Mouse (Mus musculus) myocyte (in vitro differentiated cells): ENCODE data around the gene Kif17. TPM values are rescaled to one million over a fixed set of nuclear protein-coding genes. Genes with fewer than 3 reads are reported as not detected.

Experiments used
- H3K27me3 ChIP-seq: one replicate; pipeline ENCODE4 v1.6.1; 2011; ENCODE audit not compliant: control insufficient read depth, insufficient read depth, insufficient read length
- H3K36me3 ChIP-seq: one replicate; pipeline ENCODE4 v1.6.1; 2011; ENCODE audit not compliant: control insufficient read depth, insufficient read depth
- H3K4me2 ChIP-seq: one replicate; pipeline ENCODE4 v1.6.1; 2011; ENCODE audit warnings: low read depth, control low read depth
- H3K4me3 ChIP-seq: one replicate; pipeline ENCODE4 v1.5.1; 2011; ENCODE audit warnings: mild to moderate bottlenecking, control low read depth, moderate library complexity
- H3K79me2 ChIP-seq: one replicate; pipeline ENCODE4 v1.6.1; 2011; ENCODE audit not compliant: control insufficient read depth, insufficient read depth
- H3ac ChIP-seq: one replicate; pipeline ENCODE4 v1.6.1; 2011; ENCODE audit not compliant: control insufficient read depth, insufficient read length
- CEBPB ChIP-seq: IDR thresholded peaks from 2 replicates; pipeline ENCODE4 v1.6.1; 2011; ENCODE audit warnings: mild to moderate bottlenecking, moderate library complexity; ENCODE audit not compliant: poor library complexity, insufficient read depth, severe bottlenecking
- E2F4 ChIP-seq: IDR thresholded peaks from one replicate; pipeline ENCODE4 v1.6.1; 2011; ENCODE audit warnings: mild to moderate bottlenecking, control low read depth, moderate library complexity; ENCODE audit not compliant: insufficient read depth
- MAX ChIP-seq: IDR thresholded peaks from one replicate; pipeline ENCODE4 v1.6.1; 2011; ENCODE audit warnings: low read depth, mild to moderate bottlenecking, control low read depth
- MYOD1 ChIP-seq, 3 experiments: IDR thresholded peaks; one replicate each; pipeline ENCODE4 v1.6.1; 2011; ENCODE audit warnings: control low read depth in 2 of 3, low read depth in 2 of 3, mild to moderate bottlenecking in 2 of 3, moderate library complexity in 1 of 3; ENCODE audit not compliant: insufficient read length in 2 of 3, control insufficient read depth in 1 of 3
- MYOG ChIP-seq, 3 experiments: IDR thresholded peaks; one replicate each; pipeline ENCODE4 v1.6.1; 2011; ENCODE audit warnings: control low read depth in 2 of 3, low read depth in 2 of 3, mild to moderate bottlenecking in 2 of 3; ENCODE audit not compliant: insufficient read length in 2 of 3, control insufficient read depth in 1 of 3, insufficient read depth in 1 of 3
- POLR2A ChIP-seq: IDR thresholded peaks from one replicate; pipeline ENCODE4 v1.6.1; 2011; ENCODE audit warnings: low read depth, mild to moderate bottlenecking, control low read depth, moderate library complexity; ENCODE audit not compliant: insufficient read length
- POLR2AphosphoS2 ChIP-seq: IDR thresholded peaks from one replicate; pipeline ENCODE4 v1.6.1; 2011; ENCODE audit warnings: low read depth, control low read depth; ENCODE audit not compliant: insufficient read length
- REST ChIP-seq: IDR thresholded peaks from one replicate; pipeline ENCODE4 v1.6.1; 2011; ENCODE audit warnings: mild to moderate bottlenecking, control low read depth, moderate library complexity; ENCODE audit not compliant: insufficient read depth, insufficient read length
- SRF ChIP-seq: IDR thresholded peaks from one replicate; pipeline ENCODE4 v1.6.1; 2011; ENCODE audit warnings: low read depth; ENCODE audit not compliant: control insufficient read depth, insufficient read length
- TCF12 ChIP-seq: IDR thresholded peaks from one replicate; pipeline ENCODE4 v1.6.1; 2011; ENCODE audit warnings: mild to moderate bottlenecking, control low read depth; ENCODE audit not compliant: poor library complexity, insufficient read depth, severe bottlenecking
- TCF3 ChIP-seq: IDR thresholded peaks from one replicate; pipeline ENCODE4 v1.6.1; 2011; ENCODE audit warnings: low read depth, control low read depth; ENCODE audit not compliant: insufficient read length
- USF1 ChIP-seq: IDR thresholded peaks from one replicate; pipeline ENCODE4 v1.6.1; 2011; ENCODE audit warnings: low read depth, mild to moderate bottlenecking, control low read depth, moderate library complexity
- polyA plus RNA-seq: library from polyadenylated mRNA; unstranded; fragments of >200 nt; fragmentation: generic; extraction: Trizol; gene quantifications from one replicate; pipeline ENCODE4 v1.2.1, GENCODE M21; 2012; ENCODE audit warnings: missing spikeins

Kif17 gene
- polyA plus RNA-seq, 1 experiment: 0.20 TPM

GRCm38 (mm10) chr4:138330264-138330671 is 80.0 kb downstream of the Kif17 start:
- Histone ChIP-seq H3ac (no peak overlapping the region), H3K79me2 (no peaks in the 10 kb centered on the region), H3K27me3 (no peaks in the 10 kb centered on the region), H3K36me3 (no peaks in the 10 kb centered on the region), H3K4me3 (no peak overlapping the region), H3K4me2 (no peak overlapping the region)
- TF ChIP-seq MAX (no peak), POLR2A (no peak), E2F4 (no peak), REST (no peak), SRF (no peak), USF1 (no peak), MYOD1 (IDR thresholded peaks at IDR 0.05; ENCODE audit: control insufficient read depth in 1 of 3, insufficient read length in 2 of 3, low read depth in 2 of 3) (no peak), POLR2AphosphoS2 (no peak), CEBPB (no peak)

DNA sequence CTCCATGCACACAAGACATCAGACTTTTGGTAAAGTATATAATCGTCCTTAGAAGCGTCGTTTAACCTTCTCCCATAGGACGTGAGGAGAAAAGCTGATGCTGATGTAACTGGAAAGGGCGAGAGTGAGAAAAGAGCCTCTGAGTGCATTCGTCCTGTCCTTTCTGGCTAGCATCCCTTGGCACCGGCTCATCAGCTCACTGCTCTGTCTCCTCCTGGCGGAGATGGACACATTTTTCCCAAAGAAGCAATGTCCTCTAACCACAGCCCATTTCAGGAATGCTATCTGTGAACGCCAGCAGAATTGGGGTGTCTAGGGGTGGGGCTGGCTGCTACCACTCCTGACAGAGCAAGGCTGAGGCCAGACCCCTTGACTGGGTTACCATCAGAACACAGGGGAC is 81.4 kb downstream of the Kif17 start:
- no peak overlapping the region for H3K4me3 ChIP-seq

DNA sequence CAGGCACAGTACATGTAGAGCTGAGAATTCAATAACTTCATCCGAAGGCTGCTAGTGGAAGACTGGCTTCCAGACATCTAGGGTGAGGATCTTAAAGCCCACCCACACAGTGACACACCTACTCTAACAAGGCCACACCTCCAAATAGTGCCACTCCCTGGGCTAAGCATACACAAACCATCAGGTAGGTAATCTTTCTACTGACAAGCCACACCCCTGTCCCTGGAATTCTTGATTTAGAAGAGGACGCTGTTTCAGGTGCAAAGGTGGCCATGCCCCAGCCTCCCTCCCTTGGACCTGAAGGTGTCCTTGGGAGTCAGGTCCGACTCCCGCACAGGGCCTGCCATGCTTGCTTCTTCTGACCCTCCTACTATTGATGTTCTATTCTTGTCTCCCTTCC is 82.9 kb downstream of the Kif17 start:
- no peaks in the 10 kb centered on the region for H3K79me2 ChIP-seq
- H3K4me3 ChIP-seq: no peak overlapping the region
- no peaks in the 10 kb centered on the region for H3K36me3 ChIP-seq
- no peaks in the 10 kb centered on the region for H3K27me3 ChIP-seq
- H3ac ChIP-seq: no peak overlapping the region
- TF ChIP-seq TCF3: no peak
- TF ChIP-seq E2F4: no peak
- no peak for TF ChIP-seq POLR2A
- no peak for TF ChIP-seq TCF12
- no peak for TF ChIP-seq POLR2AphosphoS2
- TF ChIP-seq MYOD1 (IDR thresholded peaks at IDR 0.05; ENCODE audit: control insufficient read depth in 1 of 3, insufficient read length in 2 of 3, low read depth in 2 of 3): no peak
- no peak for TF ChIP-seq CEBPB
- no peak for TF ChIP-seq REST
- TF ChIP-seq MAX: no peak
- TF ChIP-seq SRF: no peak
- TF ChIP-seq MYOG (IDR thresholded peaks at IDR 0.05; ENCODE audit: control insufficient read depth in 1 of 3, insufficient read depth in 1 of 3, insufficient read length in 2 of 3, low read depth in 2 of 3): no peak
- TF ChIP-seq USF1: no peak
- H3K4me2 ChIP-seq: no peak overlapping the region

More for the DNA sequence above, 81.4 kb downstream of the Kif17 start:
- no peaks in the 10 kb centered on the region for H3K27me3 ChIP-seq
- no peaks in the 10 kb centered on the region for H3K36me3 ChIP-seq
- no peak overlapping the region for H3ac ChIP-seq
- no peak overlapping the region for H3K4me2 ChIP-seq
- no peaks in the 10 kb centered on the region for H3K79me2 ChIP-seq
- TF ChIP-seq MYOD1 (IDR thresholded peaks at IDR 0.05; ENCODE audit: control insufficient read depth in 1 of 3, insufficient read length in 2 of 3, low read depth in 2 of 3): no peak

DNA sequence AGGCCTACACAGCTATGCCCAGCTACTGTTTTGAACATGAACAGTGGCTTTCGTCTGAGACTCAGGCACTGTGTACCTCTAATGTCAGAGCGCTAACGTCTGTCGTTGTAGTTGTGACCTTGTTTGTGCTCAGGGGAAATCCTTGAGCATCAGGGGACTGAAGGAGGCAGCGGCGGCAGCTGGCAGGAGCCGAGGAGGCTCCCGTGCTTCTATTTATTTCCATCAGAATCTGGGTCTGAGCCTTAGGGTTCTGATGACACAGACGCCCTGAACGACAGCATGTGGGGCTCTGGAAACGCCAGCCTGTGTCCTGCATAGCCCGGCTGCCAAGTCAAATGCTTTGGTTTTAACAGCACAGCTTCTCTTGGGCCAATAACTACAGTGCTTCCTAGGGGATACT is 84.8 kb downstream of the Kif17 start:
- no peak for TF ChIP-seq POLR2AphosphoS2
- TF ChIP-seq REST: no peak
- no peak for TF ChIP-seq TCF12
- no peak for TF ChIP-seq USF1
- TF ChIP-seq MAX: no peak
- TF ChIP-seq MYOD1 (IDR thresholded peaks at IDR 0.05; ENCODE audit: control insufficient read depth in 1 of 3, insufficient read length in 2 of 3, low read depth in 2 of 3): no peak
- no peak for TF ChIP-seq E2F4
- no peak for TF ChIP-seq SRF
- TF ChIP-seq TCF3: no peak
- no peak for TF ChIP-seq CEBPB
- TF ChIP-seq POLR2A: no peak
- TF ChIP-seq MYOG (IDR thresholded peaks at IDR 0.05; ENCODE audit: control insufficient read depth in 1 of 3, insufficient read depth in 1 of 3, insufficient read length in 2 of 3, low read depth in 2 of 3): no peak
- Histone ChIP-seq H3K79me2 (no peaks in the 10 kb centered on the region), H3K27me3 (no peaks in the 10 kb centered on the region), H3K4me2 (no peak overlapping the region), H3K36me3 (no peaks in the 10 kb centered on the region), H3ac (no peak overlapping the region), H3K4me3 (no peak overlapping the region)

DNA sequence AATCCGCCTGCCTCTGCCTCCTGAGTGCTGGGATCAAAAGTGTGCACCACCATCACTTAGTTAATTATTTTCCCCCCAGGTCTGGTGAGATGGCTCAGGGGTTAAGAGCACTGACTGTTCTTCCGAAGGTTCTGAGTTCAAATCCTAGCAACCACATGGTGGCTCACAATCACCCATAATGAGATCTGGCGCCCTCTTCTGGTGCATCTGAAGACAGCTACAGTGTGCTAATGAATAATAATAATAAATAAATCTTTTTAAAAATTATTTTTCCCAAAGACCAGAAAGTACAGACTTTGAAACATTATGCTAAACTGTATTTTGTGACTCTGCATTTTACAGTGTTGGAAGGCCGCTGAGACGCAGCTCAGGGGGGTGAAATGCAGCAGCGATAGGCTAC is 85.4 kb downstream of the Kif17 start:
- H3K4me3 ChIP-seq: no peak overlapping the region
- H3K36me3 ChIP-seq: no peaks in the 10 kb centered on the region
- no peak overlapping the region for H3ac ChIP-seq
- no peak overlapping the region for H3K4me2 ChIP-seq
- no peaks in the 10 kb centered on the region for H3K27me3 ChIP-seq
- TF ChIP-seq POLR2AphosphoS2 (no peak), MYOG (IDR thresholded peaks at IDR 0.05; ENCODE audit: control insufficient read depth in 1 of 3, insufficient read depth in 1 of 3, insufficient read length in 2 of 3, low read depth in 2 of 3) (no peak)
- no peaks in the 10 kb centered on the region for H3K79me2 ChIP-seq

- no peak overlapping the region for H3ac ChIP-seq
- no peak overlapping the region for H3K4me3 ChIP-seq
- no peaks in the 10 kb centered on the region for H3K79me2 ChIP-seq
- no peaks in the 10 kb centered on the region for H3K36me3 ChIP-seq
- no peaks in the 10 kb centered on the region for H3K27me3 ChIP-seq
- TF ChIP-seq MAX (no peak), MYOG (IDR thresholded peaks at IDR 0.05; ENCODE audit: control insufficient read depth in 1 of 3, insufficient read depth in 1 of 3, insufficient read length in 2 of 3, low read depth in 2 of 3) (no peak), TCF3 (no peak), SRF (no peak), TCF12 (no peak), POLR2A (no peak), CEBPB (no peak), POLR2AphosphoS2 (no peak), E2F4 (no peak), USF1 (no peak), REST (no peak), MYOD1 (IDR thresholded peaks at IDR 0.05; ENCODE audit: control insufficient read depth in 1 of 3, insufficient read length in 2 of 3, low read depth in 2 of 3) (no peak)
- no peak overlapping the region for H3K4me2 ChIP-seq
Measured at GRCm38 (mm10) chr4:138336876-138337275, 86.6 kb downstream of the Kif17 start.
